Mouse (Mus musculus): ENCODE results near the gene Incenp.

GRCm38 (mm10) chr19:9865466-9865865 lies 33.9 kb downstream of the Incenp start:
- TF ChIP-seq CTCF (IDR thresholded peaks at IDR 0.05; ENCODE audit: borderline replicate concordance, insufficient read depth, low read length) (no peak), POLR2A (IDR thresholded peaks at IDR 0.05; ENCODE audit: low read depth, low read length) (no peak)

Data from embryonic fibroblast, embryonic 13.5 days (primary cell).